27 mouse cellular contexts compared by ENCODE assay signal in genomic region chr19:51675706-51676105, GRCm38 (mm10).
"Had no signal": no experiment of that assay in that cellular context is flagged by ENCODE, and none has a peak within 500 bp of the region (broad histone marks: within the 10 kb centered on the region; RNA-seq: fewer than 3 reads in every experiment).

No protein-coding gene starts in this region.

- H3K27ac ChIP-seq: gastrocnemius, adult 2 months; heart, embryonic 10.5 days; hindbrain, embryonic 10.5 days; hindbrain, embryonic 12.5 days; hindbrain, embryonic 14.5 days; intestine, embryonic 15.5 days; layer of hippocampus, adult 2 months; left cerebral cortex, adult 2 months; limb, embryonic 10.5 days; limb, embryonic 12.5 days; liver, embryonic 13.5 days had no signal

- H3K9ac ChIP-seq: heart, embryonic 12.5 days; hindbrain, embryonic 12.5 days; hindbrain, embryonic 14.5 days; intestine, embryonic 15.5 days; limb, embryonic 12.5 days; liver, embryonic 13.5 days had no signal

- H3K4me2 ChIP-seq: heart, embryonic 12.5 days; hindbrain, embryonic 12.5 days; hindbrain, embryonic 14.5 days; intestine, embryonic 15.5 days; limb, embryonic 12.5 days; liver, embryonic 11.5 days; liver, embryonic 13.5 days had no signal

- H3K36me3 ChIP-seq: heart, embryonic 10.5 days; heart, embryonic 12.5 days; hindbrain, embryonic 10.5 days; hindbrain, embryonic 12.5 days; intestine, embryonic 15.5 days; limb, embryonic 10.5 days; limb, embryonic 12.5 days; liver, embryonic 13.5 days had no signal

- H3K27me3 ChIP-seq: heart, embryonic 12.5 days; hindbrain, embryonic 12.5 days; intestine, embryonic 15.5 days; limb, embryonic 12.5 days; liver, embryonic 13.5 days had no signal

- DNase-seq: gastrocnemius, adult 2 months; gastrocnemius, postnatal 10 days; gastrocnemius, postnatal 25 days; heart, adult 18-20 months; heart, postnatal 10 days; heart, postnatal 4 days; kidney, adult 18-20 months; kidney, adult 8-10 months; kidney, postnatal 10 days; kidney, postnatal 25 days; kidney, postnatal 4 days; liver; liver, embryonic 13.5 days had no signal

- ATAC-seq: hindbrain, embryonic 16.5 days; inflammation-experienced regulatory T-cells, adult 6 months; intestine, embryonic 15.5 days; intestine, postnatal 0 days had no signal

- H3K9me3 ChIP-seq: heart, embryonic 10.5 days; hindbrain, embryonic 10.5 days; hindbrain, embryonic 12.5 days; intestine, embryonic 15.5 days; limb, embryonic 10.5 days; limb, embryonic 12.5 days; liver, embryonic 13.5 days had no signal

- H3K4me1 ChIP-seq: heart, embryonic 10.5 days; heart, embryonic 12.5 days; hindbrain, embryonic 10.5 days; hindbrain, embryonic 12.5 days; intestine, embryonic 15.5 days; limb, embryonic 10.5 days; limb, embryonic 12.5 days; liver, embryonic 13.5 days had no signal

- H3K4me3 ChIP-seq: gastrocnemius, adult 2 months; heart, embryonic 10.5 days; heart, embryonic 12.5 days; hindbrain, embryonic 10.5 days; hindbrain, embryonic 12.5 days; intestine, embryonic 15.5 days; layer of hippocampus, adult 2 months; left cerebral cortex, adult 2 months; limb, embryonic 10.5 days; limb, embryonic 12.5 days; liver, embryonic 13.5 days had no signal
